Mouse (Mus musculus) E14TG2a.4 (cell line): Measurements from ENCODE around the gene C130074G19Rik.
A peak's percentile ranks its signal among the peaks of the same experiment; 100 is the strongest.

ENCODE experiments used
- H3K27me3 ChIP-seq: 2 replicates; pipeline ENCODE4 v1.6.1; 2014; ENCODE audit warnings: low read length, control low read depth; ENCODE audit not compliant: insufficient read depth
- H3K36me3 ChIP-seq: 2 replicates; pipeline ENCODE4 v1.6.1; 2014; ENCODE audit warnings: low read length, control low read depth; ENCODE audit not compliant: insufficient read depth
- H3K4me1 ChIP-seq: replicated peaks from 2 replicates; pipeline ENCODE4 v1.6.1; 2014; ENCODE audit warnings: low read depth, low read length, control low read depth
- H3K4me3 ChIP-seq: replicated peaks from 2 replicates; pipeline ENCODE4 v1.5.1; 2014; ENCODE audit warnings: mild to moderate bottlenecking, low read length
- H3K9me3 ChIP-seq: 2 replicates; pipeline ENCODE4 v1.6.1; 2014; ENCODE audit warnings: low read length, control low read depth
- CTCF ChIP-seq: conservative IDR thresholded peaks from 2 replicates; pipeline ENCODE4 v1.5.1; 2014; ENCODE audit warnings: low read length
- NANOG ChIP-seq: IDR thresholded peaks from 2 replicates; pipeline ENCODE4 v1.6.1; 2014; ENCODE audit warnings: borderline replicate concordance, low read length, mixed read lengths
- POU5F1 ChIP-seq: IDR thresholded peaks from 2 replicates; pipeline ENCODE4 v1.6.1; 2014; ENCODE audit warnings: low read length, borderline replicate concordance

The C130074G19Rik gene

GRCm38 (mm10) chr1:184889454-184889853 is 6.4 kb upstream of the C130074G19Rik start:
- Histone ChIP-seq H3K9me3 (peaks cover 10% of the 10 kb centered on the region), H3K27me3 (peaks cover 8% of the 10 kb centered on the region; the same call in 1 of the 2 replicates), H3K4me3 (no peak overlapping the region), H3K36me3 (no peaks in the 10 kb centered on the region), H3K4me1 (0 out of 2 replicates have a peak, but pooled peaks cover 5% of the 10 kb centered on the region)
- TF ChIP-seq NANOG (no peak), POU5F1 (no peak), CTCF (no peak)

- H3K4me3 ChIP-seq = no peak overlapping the region
- TF ChIP-seq POU5F1 (no peak), NANOG (no peak), CTCF (no peak)
- H3K36me3 ChIP-seq = no peaks in the 10 kb centered on the region
- H3K4me1 ChIP-seq = peaks cover 12% of the 10 kb centered on the region
- peaks cover 9% of the 10 kb centered on the region for H3K9me3 ChIP-seq
- peaks cover 38% of the 10 kb centered on the region for H3K27me3 ChIP-seq
Observed at GRCm38 (mm10) chr1:184886160-184886559, 3.1 kb upstream of the C130074G19Rik start.

- H3K4me1 ChIP-seq = peaks cover 19% of the 10 kb centered on the region
- H3K9me3 ChIP-seq = no peaks in the 10 kb centered on the region
- no peaks in the 10 kb centered on the region for H3K36me3 ChIP-seq
- peaks cover 60% of the 10 kb centered on the region for H3K27me3 ChIP-seq
- TF ChIP-seq CTCF (no peak), NANOG (no peak), POU5F1 (no peak)
- H3K4me3 ChIP-seq = peak overlapping the region; percentile 81; the same call in 1 of the 2 replicates
Observed at GRCm38 (mm10) chr1:184881861-184882260, 1.2 kb downstream of the C130074G19Rik start.

GRCm38 (mm10) chr1:184881211-184881610 is 1.8 kb downstream of the C130074G19Rik start:
- H3K4me1 ChIP-seq = peaks cover 19% of the 10 kb centered on the region
- no peak overlapping the region for H3K4me3 ChIP-seq
- TF ChIP-seq NANOG = no peak
- no peak for TF ChIP-seq CTCF
- no peak for TF ChIP-seq POU5F1
- H3K9me3 ChIP-seq = no peaks in the 10 kb centered on the region
- H3K36me3 ChIP-seq = no peaks in the 10 kb centered on the region
- H3K27me3 ChIP-seq = peaks cover 63% of the 10 kb centered on the region

GRCm38 (mm10) chr1:184878860-184879259 is 4.2 kb downstream of the C130074G19Rik start:
- no peak for TF ChIP-seq CTCF
- TF ChIP-seq NANOG = no peak
- TF ChIP-seq POU5F1 = no peak
- peaks cover 75% of the 10 kb centered on the region for H3K27me3 ChIP-seq
- no peak overlapping the region for H3K4me3 ChIP-seq
- peaks cover 26% of the 10 kb centered on the region for H3K4me1 ChIP-seq
- no peaks in the 10 kb centered on the region for H3K36me3 ChIP-seq
- H3K9me3 ChIP-seq = no peaks in the 10 kb centered on the region

GRCm38 (mm10) chr1:184877306-184877705 is 5.7 kb downstream of the C130074G19Rik start:
- H3K27me3 ChIP-seq = peaks cover 70% of the 10 kb centered on the region
- H3K9me3 ChIP-seq = no peaks in the 10 kb centered on the region
- TF ChIP-seq NANOG = no peak
- no peak for TF ChIP-seq POU5F1
- no peak for TF ChIP-seq CTCF
- H3K36me3 ChIP-seq = no peaks in the 10 kb centered on the region
- peaks cover 20% of the 10 kb centered on the region for H3K4me1 ChIP-seq
- H3K4me3 ChIP-seq = no peak overlapping the region

GRCm38 (mm10) chr1:184873910-184874309 is 9.1 kb downstream of the C130074G19Rik start:
- Histone ChIP-seq H3K4me3 (no peak overlapping the region), H3K36me3 (no peaks in the 10 kb centered on the region), H3K27me3 (peaks cover 58% of the 10 kb centered on the region), H3K4me1 (peaks cover 8% of the 10 kb centered on the region), H3K9me3 (no peaks in the 10 kb centered on the region)
- TF ChIP-seq POU5F1 = no peak

GRCm38 (mm10) chr1:184872069-184872819 is 10.8 kb downstream of the C130074G19Rik start:
- Histone ChIP-seq H3K4me3 (no peak overlapping the region), H3K27me3 (peaks cover 45% of the 10 kb centered on the region)
- TF ChIP-seq POU5F1 (no peak), NANOG (no peak), CTCF (no peak)

GRCm38 (mm10) chr1:184871506-184871905 is 11.5 kb downstream of the C130074G19Rik start:
- H3K36me3 ChIP-seq = no peaks in the 10 kb centered on the region
- no peak for TF ChIP-seq CTCF
- TF ChIP-seq POU5F1 = no peak
- TF ChIP-seq NANOG = no peak

More at GRCm38 (mm10) chr1:184872069-184872819, 10.8 kb downstream of the C130074G19Rik start:
- no peaks in the 10 kb centered on the region for H3K9me3 ChIP-seq
- no peaks in the 10 kb centered on the region for H3K36me3 ChIP-seq
- peaks cover 8% of the 10 kb centered on the region for H3K4me1 ChIP-seq

More at GRCm38 (mm10) chr1:184871506-184871905, 11.5 kb downstream of the C130074G19Rik start:
- peaks cover 41% of the 10 kb centered on the region for H3K27me3 ChIP-seq
- no peaks in the 10 kb centered on the region for H3K9me3 ChIP-seq
- H3K4me3 ChIP-seq = no peak overlapping the region
- peaks cover 8% of the 10 kb centered on the region for H3K4me1 ChIP-seq
